Mouse (Mus musculus) left cerebral cortex, adult 6 months (tissue): ENCODE measurements around the gene Cetn3. TPM values are rescaled to one million over a fixed set of nuclear protein-coding genes. Genes with fewer than 3 reads are reported as not detected.

ENCODE experiments used
- long read RNA-seq, 2 experiments: library from polyadenylated mRNA; unstranded; transcript quantifications; one replicate each; pipeline ENCODE4 v2.0.0; 2019 to 2020
- polyA plus RNA-seq: library from polyadenylated mRNA; unstranded; fragments of <200 nt; fragmentation: Nextera tagmentation; gene quantifications from 2 replicates; pipeline ENCODE4 v1.2.3, GENCODE M21; 2021

Gene Cetn3
- polyA plus RNA-seq: 143 and 162 TPM in 2 replicates
- long read RNA-seq, experiment 1, transcript Cetn3-201 (5 exons, 1,226 nt): major isoform, 84 of 123 reads
- long read RNA-seq, experiment 1, partial matches to known transcripts: 18 of 123 reads
- long read RNA-seq, experiment 1, other reads (novel, unspliced or antisense): 21 of 123 reads
- long read RNA-seq, experiment 2, transcript Cetn3-201 (5 exons, 1,226 nt): major isoform, 158 of 176 reads
- long read RNA-seq, experiment 2, partial matches to known transcripts: 9 of 176 reads
- long read RNA-seq, experiment 2, other reads (novel, unspliced or antisense): 6 of 176 reads

DNA sequence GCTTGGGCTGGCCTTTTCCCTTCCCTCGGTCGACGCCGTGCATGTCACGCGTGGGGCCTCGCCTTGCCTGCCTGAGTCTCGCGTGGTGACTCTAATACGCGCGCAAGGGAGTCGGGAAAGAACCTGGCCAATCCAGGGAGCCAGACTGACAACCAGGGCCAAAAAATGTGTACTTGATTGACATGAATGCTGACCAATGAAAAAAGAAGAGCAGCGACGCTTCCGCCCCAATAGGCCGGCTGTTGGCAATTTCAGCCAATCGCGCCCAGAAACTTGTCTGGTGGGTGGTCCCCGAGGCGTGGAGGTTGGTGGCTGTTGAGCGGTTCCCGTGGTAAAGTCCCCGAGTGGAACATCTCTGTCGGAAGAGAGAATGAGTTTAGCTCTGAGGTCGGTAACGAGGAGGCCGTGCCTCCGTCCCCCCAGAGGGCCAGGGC lies at the start of gene Cetn3:
TSS of gene Cetn3 (plus strand) at position 107 of the 434 bp plus-strand sequence.

Other genes starting within 250 kb of the Cetn3 start
- gene Adgrv1, start 149.9 kb upstream of the Cetn3 start, polyA plus RNA-seq: 1.4 and 1.7 TPM in 2 replicates
- 4.7 and 8.8 TPM in 2 replicates for gene Lysmd3, start 125.4 kb upstream of the Cetn3 start, polyA plus RNA-seq
- gene Polr3g, start 72.1 kb upstream of the Cetn3 start, polyA plus RNA-seq: 4.7 and 5.5 TPM in 2 replicates
- gene Mblac2, start 71.7 kb upstream of the Cetn3 start, polyA plus RNA-seq: 28.7 and 35.1 TPM in 2 replicates